Mouse (Mus musculus) G1E (cell line): ENCODE results near the gene Chfr. TPM values are rescaled to one million over a fixed set of nuclear protein-coding genes. Genes with fewer than 3 reads are reported as not detected.

ENCODE experiments used
- ATAC-seq: 2 replicates; pipeline ENCODE4 v1.8.0; 2016; ENCODE audit warnings: mild to moderate bottlenecking; ENCODE audit not compliant: insufficient number of reproducible peaks, poor library complexity, low FRiP score, severe bottlenecking; ENCODE audit errors: extremely low read depth
- DNase-seq: peaks from one replicate; pipeline ENCODE4 v3.0.0; 2012; ENCODE audit warnings: low spot score
- H3K27me3 ChIP-seq: 2 replicates; pipeline ENCODE4 v1.6.1; 2012; ENCODE audit warnings: mild to moderate bottlenecking, low read length, inconsistent platforms; ENCODE audit not compliant: insufficient read depth
- H3K36me3 ChIP-seq: replicated peaks from 2 replicates; pipeline ENCODE3; 2012; ENCODE audit warnings: mild to moderate bottlenecking, inconsistent platforms
- H3K4me1 ChIP-seq: 2 replicates; pipeline ENCODE4 v1.6.1; 2012; ENCODE audit warnings: low read depth, low read length, inconsistent platforms, mixed read lengths; ENCODE audit not compliant: insufficient read depth
- H3K4me3 ChIP-seq: 2 replicates; pipeline ENCODE4 v1.5.1; 2012; ENCODE audit warnings: low read depth, mild to moderate bottlenecking, inconsistent platforms, low read length, moderate library complexity, mixed read lengths
- H3K9me3 ChIP-seq: replicated peaks from 2 replicates; pipeline ENCODE4 v1.6.1; 2012; ENCODE audit warnings: inconsistent platforms
- CTCF ChIP-seq: IDR thresholded peaks from 2 replicates; pipeline ENCODE4 v1.5.1; 2012; ENCODE audit warnings: low read depth, low read length, inconsistent platforms, mixed read lengths
- GATA1 ChIP-seq: IDR thresholded peaks from 2 replicates; pipeline ENCODE4 v1.6.1; 2012; ENCODE audit warnings: borderline replicate concordance, low read length, inconsistent platforms, mixed read lengths
- GATA2 ChIP-seq: IDR thresholded peaks from 2 replicates; pipeline ENCODE4 v1.6.1; 2012; ENCODE audit warnings: low read depth, low read length, inconsistent platforms, borderline replicate concordance
- POLR2AphosphoS5 ChIP-seq: IDR thresholded peaks from 2 replicates; pipeline ENCODE4 v1.6.1; 2012; ENCODE audit warnings: low read depth, low read length, inconsistent platforms; ENCODE audit not compliant: insufficient replicate concordance
- TAL1 ChIP-seq: conservative IDR thresholded peaks from 2 replicates; pipeline ENCODE4 v1.6.1; 2012; ENCODE audit warnings: low read depth, low read length, inconsistent platforms, mixed read lengths
- polyA plus RNA-seq: library from polyadenylated mRNA; stranded (reverse); fragments of >175 nt; gene quantifications from 2 replicates; pipeline ENCODE4 v1.2.3, GENCODE M21; 2012
- total RNA-seq, 2 experiments: library from RNA; stranded (forward) in 1 of 2; stranded (reverse) in 1 of 2; fragments of 200-1000 nt in 1 of 2; fragments of >200 nt in 1 of 2; fragmentation: Nextera tagmentation in 1 of 2; gene quantifications; 2 replicates each; pipeline ENCODE4 v1.2.3; 2014 to 2017

Gene Chfr
- total and polyA plus RNA-seq, 3 experiments = 49.0 to 93.5 (median 79.8) TPM

DNA sequence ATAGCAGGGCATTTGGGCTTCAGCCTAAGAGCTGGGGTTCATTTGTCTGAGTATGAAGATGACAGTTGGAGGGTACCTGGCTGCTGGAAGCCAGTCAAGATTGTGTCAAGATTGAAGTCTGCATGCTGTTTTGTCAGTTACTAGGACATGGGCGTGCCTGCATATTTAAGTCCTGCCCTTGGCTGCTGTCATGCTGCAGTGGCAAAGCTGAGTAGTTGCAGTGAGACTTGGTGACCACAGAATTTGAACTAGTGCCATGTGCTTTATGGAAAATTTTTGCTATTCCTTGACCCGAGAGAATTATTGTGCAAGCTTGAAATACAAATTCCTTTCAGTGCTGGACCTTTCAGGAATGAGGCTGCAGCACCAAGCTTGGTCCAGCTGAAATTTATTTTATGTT, 6.7 kb downstream of the Chfr start:
- Histone ChIP-seq H3K4me1 (peaks cover 12% of the 10 kb centered on the region), H3K4me3 (no peak overlapping the region), H3K36me3 (peaks cover 85% of the 10 kb centered on the region), H3K9me3 (no peaks in the 10 kb centered on the region), H3K27me3 (no peaks in the 10 kb centered on the region)
- TF ChIP-seq TAL1 (no peak), CTCF (no peak), GATA2 (no peak), GATA1 (no peak), POLR2AphosphoS5 (no peak)
- no peak for DNase-seq
- ATAC-seq = no peak

DNA sequence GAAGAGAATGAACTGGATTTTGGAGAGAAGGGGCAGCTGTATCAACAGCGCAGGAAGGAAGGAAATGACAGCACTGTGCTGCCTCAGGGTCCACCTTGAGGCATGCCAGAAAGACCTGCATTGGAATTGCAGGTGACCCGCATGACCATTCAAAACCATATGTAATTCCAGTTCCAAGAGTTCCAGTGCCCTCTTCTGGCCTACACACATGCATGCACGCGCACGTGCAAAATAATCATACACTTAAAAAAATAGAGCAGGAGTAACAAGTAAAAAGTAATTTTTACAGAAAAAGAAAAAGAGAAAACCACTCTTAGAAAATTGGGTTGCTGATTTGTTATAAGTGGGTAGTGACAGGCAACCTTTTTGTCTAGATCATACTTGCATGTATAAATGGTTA, 7.4 kb downstream of the Chfr start:
- Histone ChIP-seq H3K4me3 (no peak overlapping the region), H3K4me1 (peaks cover 7% of the 10 kb centered on the region; the same call in 1 of the 2 replicates), H3K9me3 (no peaks in the 10 kb centered on the region), H3K27me3 (no peaks in the 10 kb centered on the region), H3K36me3 (peaks cover 86% of the 10 kb centered on the region)
- ATAC-seq (no peak), DNase-seq (no peak)
- TF ChIP-seq GATA1 = no peak
- TF ChIP-seq GATA2 = no peak
- TF ChIP-seq POLR2AphosphoS5 = no peak
- TF ChIP-seq TAL1 = no peak
- TF ChIP-seq CTCF = no peak

DNA sequence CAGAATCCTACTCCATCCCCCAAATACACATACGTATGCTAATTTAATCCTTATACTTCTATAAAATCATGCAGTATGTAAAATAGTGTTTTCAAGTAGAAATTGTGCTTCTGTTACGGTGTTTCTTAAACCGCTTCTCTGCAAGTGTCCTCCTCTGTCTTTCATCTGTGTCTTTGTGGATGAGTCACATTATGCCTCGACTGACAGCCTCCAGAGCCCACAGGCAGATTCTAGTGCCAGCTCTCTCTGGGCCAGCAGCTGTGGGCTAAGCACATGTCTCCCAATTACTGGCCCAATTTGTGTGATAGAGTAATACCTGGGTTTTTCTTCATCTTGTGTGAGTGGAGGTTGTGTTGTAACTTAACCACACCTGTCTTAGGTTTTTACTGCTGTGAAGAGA, 33.7 kb downstream of the Chfr start:
- peaks cover 80% of the 10 kb centered on the region for H3K36me3 ChIP-seq
- no peak overlapping the region for H3K4me3 ChIP-seq
- no peak for ATAC-seq
- H3K9me3 ChIP-seq = no peaks in the 10 kb centered on the region
- TF ChIP-seq TAL1 = no peak
- TF ChIP-seq GATA2 = no peak
- TF ChIP-seq GATA1 = no peak
- no peak for TF ChIP-seq CTCF
- TF ChIP-seq POLR2AphosphoS5 = no peak
- no peaks in the 10 kb centered on the region for H3K27me3 ChIP-seq
- no peak for DNase-seq
- H3K4me1 ChIP-seq = peaks cover 9% of the 10 kb centered on the region; the same call in 1 of the 2 replicates

DNA sequence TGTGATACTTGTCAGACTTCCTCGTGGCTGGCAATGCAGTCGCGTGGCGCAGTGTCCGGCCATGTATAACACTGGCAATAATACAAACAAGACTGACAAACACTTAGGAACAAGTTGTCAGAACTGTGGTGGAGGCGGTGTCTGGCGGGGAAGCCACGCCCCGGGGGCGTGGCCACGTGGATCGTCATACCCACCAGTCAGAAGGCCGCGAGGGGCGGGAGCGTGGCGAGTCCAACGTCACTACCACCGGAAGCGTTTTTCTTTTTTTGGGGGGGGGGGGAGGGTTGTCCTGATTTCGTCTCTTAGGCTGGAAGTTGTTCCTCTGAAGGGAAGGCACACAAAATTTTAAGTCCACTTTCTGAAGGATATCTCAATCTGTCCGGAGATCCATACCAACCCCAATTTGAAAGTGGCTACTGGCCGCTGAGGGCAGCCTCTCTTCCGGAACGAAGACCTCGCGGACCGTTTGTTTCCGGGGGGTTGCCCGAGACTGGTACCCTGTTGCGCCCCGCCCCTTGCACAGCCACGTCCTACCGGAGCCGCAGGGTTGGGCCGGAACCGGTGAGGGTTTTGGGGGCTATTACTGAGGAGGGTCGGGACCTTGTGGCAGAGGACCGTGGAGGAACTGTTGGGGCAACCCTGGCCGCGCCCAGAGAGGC, 40.8 kb downstream of the Chfr start, which contains the start of gene Golga3:
TSS of gene Golga3 (plus strand) at position 340 of the 659 bp plus-strand sequence.
- no peak for TF ChIP-seq GATA1
- no peak for TF ChIP-seq CTCF
- no peak for TF ChIP-seq GATA2
- no peak for TF ChIP-seq POLR2AphosphoS5
- no peak for TF ChIP-seq TAL1
- DNase-seq (peak; percentile 85), ATAC-seq (peak; percentile 97)
- peaks cover 29% of the 10 kb centered on the region for H3K4me1 ChIP-seq
- no peaks in the 10 kb centered on the region for H3K9me3 ChIP-seq
- H3K27me3 ChIP-seq = no peaks in the 10 kb centered on the region
- H3K36me3 ChIP-seq = peaks cover 32% of the 10 kb centered on the region
- peak within 1 kb of the TSS; percentile 91 for H3K4me3 ChIP-seq

DNA sequence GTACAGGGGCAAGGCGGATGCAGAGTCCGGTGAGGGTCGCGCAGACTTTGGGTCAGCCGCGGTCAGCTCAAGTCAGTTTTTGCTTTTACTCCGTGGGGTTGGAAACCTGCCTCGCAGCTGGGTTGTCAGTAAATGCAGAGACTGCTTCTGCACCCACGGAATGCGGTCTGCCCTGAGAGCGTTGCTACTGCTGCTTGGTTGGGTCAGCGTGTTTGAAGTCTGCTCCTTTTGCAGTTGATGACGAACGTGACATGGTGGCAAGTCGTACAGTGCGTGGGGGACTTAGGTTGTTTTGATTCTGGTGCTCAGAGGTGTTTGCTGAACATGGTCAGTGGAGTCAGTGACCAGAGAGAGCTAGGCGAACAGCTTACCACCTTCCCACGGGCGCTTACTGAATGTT, 41.4 kb downstream of the Chfr start:
- TF ChIP-seq CTCF (no peak), GATA2 (no peak), POLR2AphosphoS5 (no peak), GATA1 (no peak), TAL1 (no peak)
- H3K4me1 ChIP-seq = peaks cover 29% of the 10 kb centered on the region
- H3K9me3 ChIP-seq = no peaks in the 10 kb centered on the region
- peak overlapping the region; percentile 91 for H3K4me3 ChIP-seq
- DNase-seq (peak; percentile 4), ATAC-seq (no peak)
- no peaks in the 10 kb centered on the region for H3K27me3 ChIP-seq
- H3K36me3 ChIP-seq = peaks cover 33% of the 10 kb centered on the region

DNA sequence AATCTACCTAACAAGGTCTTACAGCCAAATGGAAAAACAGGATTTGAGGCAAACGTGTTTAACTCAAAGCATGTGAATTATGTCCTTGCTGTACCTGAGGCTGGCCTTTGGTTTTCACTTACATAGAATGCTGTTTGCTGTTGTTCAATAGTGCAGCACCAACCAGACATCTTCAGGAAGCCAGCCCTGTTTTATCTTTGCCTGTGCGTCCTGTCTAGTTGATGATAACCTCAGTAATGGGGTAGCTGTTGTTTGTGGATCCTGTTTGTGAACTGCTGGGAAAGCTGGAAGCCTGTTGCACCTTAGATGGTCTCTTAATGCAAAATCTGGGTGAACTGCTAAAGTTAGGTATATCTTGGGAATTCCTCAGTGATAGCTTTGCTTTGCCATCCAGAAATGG, 43.0 kb downstream of the Chfr start:
- Histone ChIP-seq H3K4me3 (no peak overlapping the region), H3K27me3 (no peaks in the 10 kb centered on the region), H3K4me1 (peaks cover 21% of the 10 kb centered on the region), H3K9me3 (no peaks in the 10 kb centered on the region), H3K36me3 (peaks cover 33% of the 10 kb centered on the region)
- ATAC-seq = no peak
- TF ChIP-seq TAL1 (no peak), GATA2 (no peak), CTCF (no peak)
- no peak for DNase-seq

DNA sequence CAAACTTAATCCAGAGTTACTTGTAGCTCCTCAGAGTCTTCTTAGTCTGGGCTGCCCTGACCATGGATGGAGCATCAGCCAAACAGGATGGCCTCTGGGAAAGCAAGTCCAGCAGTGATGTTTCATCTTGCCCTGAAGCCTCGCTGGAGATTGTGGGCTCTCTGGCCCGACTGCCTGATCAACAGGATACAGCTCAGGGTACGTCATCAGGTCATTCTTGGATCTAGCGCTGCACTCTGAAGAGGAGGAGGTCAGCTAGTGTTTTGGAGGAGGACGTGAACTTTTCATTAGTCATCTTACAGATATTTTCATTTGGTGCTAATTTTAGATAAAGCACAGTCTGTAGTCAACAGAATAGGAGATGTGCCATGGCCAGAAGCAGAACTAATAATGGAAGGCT, 46.1 kb downstream of the Chfr start:
- peaks cover 11% of the 10 kb centered on the region for H3K4me1 ChIP-seq
- no peak for ATAC-seq

More for the DNA sequence above, 46.1 kb downstream of the Chfr start:
- TF ChIP-seq GATA1 (no peak), TAL1 (no peak), CTCF (no peak), GATA2 (no peak), POLR2AphosphoS5 (no peak)
- Histone ChIP-seq H3K9me3 (no peaks in the 10 kb centered on the region), H3K4me3 (no peak overlapping the region), H3K27me3 (no peaks in the 10 kb centered on the region), H3K36me3 (peaks cover 60% of the 10 kb centered on the region)
- no peak for DNase-seq
